ENCODE assay signal across 16 mouse cellular contexts in genomic region chr12:101987659-101988058, GRCm38 (mm10).
"Had no signal": no experiment of that assay in that cellular context is flagged by ENCODE, and none has a peak within 500 bp of the region (broad histone marks: within the 10 kb centered on the region; RNA-seq: fewer than 3 reads in every experiment).

No protein-coding gene starts in this region.

- H3K4me1 ChIP-seq: neural tube, embryonic 12.5 days; neural tube, embryonic 13.5 days; neural tube, embryonic 15.5 days; stomach, embryonic 15.5 days had no signal

- H3K27me3 ChIP-seq: neural tube, embryonic 12.5 days; neural tube, embryonic 13.5 days; neural tube, embryonic 15.5 days; stomach, embryonic 15.5 days had no signal

- H3K9me3 ChIP-seq: neural tube, embryonic 12.5 days; neural tube, embryonic 13.5 days; neural tube, embryonic 15.5 days; stomach, embryonic 15.5 days had no signal

- H3K27ac ChIP-seq: neural tube, embryonic 12.5 days; neural tube, embryonic 13.5 days; neural tube, embryonic 15.5 days; stomach, embryonic 15.5 days; stomach, postnatal 0 days had no signal

- H3K4me3 ChIP-seq: neural tube, embryonic 12.5 days; neural tube, embryonic 13.5 days; neural tube, embryonic 15.5 days; stomach, embryonic 15.5 days had no signal

- DNase-seq: retina, postnatal 1 day; right cerebral cortex, adult 18-20 months; right cerebral cortex, postnatal 14 days; right cerebral cortex, postnatal 25 days; right cerebral cortex, postnatal 4 days; thymus, adult 18-20 months; thymus, adult 2 months; thymus, postnatal 14 days; thymus, postnatal 25 days; thymus, postnatal 36 days; thymus, postnatal 4 days had no signal

- H3K9ac ChIP-seq: neural tube, embryonic 12.5 days; neural tube, embryonic 13.5 days; neural tube, embryonic 15.5 days; stomach, embryonic 15.5 days had no signal
